Mouse (Mus musculus): ENCODE measurements at regions not wholly inside any gene's neighbourhood (a gene's known extent, or its start where the extent isn't known, plus 50 kb on each side); places are given as distances from the start of the nearest gene placed in this dataset.

DNA sequence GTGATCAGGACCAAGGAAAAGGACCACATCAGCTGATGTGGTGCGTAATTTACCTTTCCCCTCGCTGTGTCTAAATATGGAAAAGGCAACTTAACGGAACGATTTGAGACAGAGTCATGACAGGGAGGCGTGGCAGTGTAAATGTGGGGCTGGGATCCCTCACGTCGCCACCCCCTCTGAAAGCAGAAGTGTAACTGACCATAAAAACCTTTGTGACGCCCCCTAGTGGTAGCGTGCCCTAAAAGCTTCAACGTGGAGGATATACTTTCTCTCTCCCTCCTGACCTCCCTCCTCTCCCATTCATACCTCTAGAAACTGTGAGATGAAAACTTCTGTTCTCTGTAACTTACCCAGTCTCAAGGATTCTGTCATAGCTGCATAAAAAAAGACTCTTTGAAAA lies 166.8 kb downstream of the Efnb2 start:
- no peak for TF ChIP-seq POLR2A (IDR thresholded peaks at IDR 0.05; ENCODE audit: control insufficient read depth in 1 of 2, insufficient read depth in 1 of 2, low read depth in 1 of 2, low read length in 2 of 2, poor library complexity in 1 of 2)
- TF ChIP-seq MXI1 (IDR thresholded peaks at IDR 0.05; ENCODE audit: low read depth, low read length) = no peak
- TF ChIP-seq CTCF (IDR thresholded peaks at IDR 0.05 in 2 of 3, conservative IDR thresholded peaks at IDR 0.05 in 1 of 3; ENCODE audit: control insufficient read depth in 1 of 3, insufficient read depth in 1 of 3, low read depth in 2 of 3, low read length in 3 of 3, poor library complexity in 1 of 3, severe bottlenecking in 1 of 3) = no peak
- TF ChIP-seq CHD1 (IDR thresholded peaks at IDR 0.05; ENCODE audit: low read depth, low read length) = no peak
- no peak for TF ChIP-seq POLR2AphosphoS2 (IDR thresholded peaks at IDR 0.05; ENCODE audit: low read length)
- no peak for TF ChIP-seq USF1 (IDR thresholded peaks at IDR 0.05; ENCODE audit: low read depth, low read length)
- TF ChIP-seq EP300 (IDR thresholded peaks at IDR 0.05; ENCODE audit: low read depth in 1 of 2, low read length in 2 of 2) = no peak
- no peak for TF ChIP-seq MAX (IDR thresholded peaks at IDR 0.05; ENCODE audit: low read length)
- no peak for TF ChIP-seq JUND (IDR thresholded peaks at IDR 0.05; ENCODE audit: low read depth, low read length)
